Mouse (Mus musculus): ENCODE measurements around the gene Mmp21.
A peak's percentile ranks its signal among the peaks of the same experiment; 100 is the strongest.

Gene Mmp21

GRCm38 (mm10) chr7:133638821-133639220 is 41.0 kb downstream of the Mmp21 start:
- no peak for DNase-seq

- DNase-seq, result peak; percentile 58 to 65
These were observed 41.6 kb downstream of the Mmp21 start for GRCm38 (mm10) chr7:133638306-133638705.

GRCm38 (mm10) chr7:133637361-133638305 is 42.2 kb downstream of the Mmp21 start, which contains the start of gene Edrf1:
TSS of gene Edrf1 (plus strand) at chr7:133637543.
- DNase-seq, result peak; percentile 99

- DNase-seq, result peak; percentile 90 to 96
These were observed 43.0 kb downstream of the Mmp21 start for GRCm38 (mm10) chr7:133636738-133637352.

GRCm38 (mm10) chr7:133634932-133635650 is 44.8 kb downstream of the Mmp21 start:
- no peak for DNase-seq

GRCm38 (mm10) chr7:133632476-133632875 is 47.4 kb downstream of the Mmp21 start:
- peak; percentile 58 to 86 for DNase-seq

- DNase-seq, result no peak
These were observed 49.0 kb downstream of the Mmp21 start for GRCm38 (mm10) chr7:133630821-133631220.

- no peak for DNase-seq
These were observed 52.5 kb downstream of the Mmp21 start for GRCm38 (mm10) chr7:133627184-133627936.
